Mouse (Mus musculus) CH12.LX (cell line): ENCODE measurements at regions not wholly inside any gene's neighbourhood (a gene's known extent, or its start where the extent isn't known, plus 50 kb on each side); places are given as distances from the start of the nearest gene placed in this dataset.

ENCODE experiments used
- CTCF ChIP-seq, 2 experiments: IDR thresholded peaks in 1 of 2; conservative IDR thresholded peaks in 1 of 2; 2 replicates each; pipeline ENCODE4 v1.5.1; 2011 to 2012; ENCODE audit warnings: low read depth in 2 of 2, low read length in 2 of 2, improper control_type of control experiment in 1 of 2, inconsistent platforms in 1 of 2, mild to moderate bottlenecking in 1 of 2, moderate library complexity in 1 of 2
- E2F4 ChIP-seq: IDR thresholded peaks from 2 replicates; pipeline ENCODE4 v1.6.1; 2011; ENCODE audit warnings: low read depth, low read length, improper control_type of control experiment; ENCODE audit not compliant: insufficient replicate concordance
- IRF4 ChIP-seq: IDR thresholded peaks from 2 replicates; pipeline ENCODE4 v1.6.1; 2014; ENCODE audit warnings: low read depth, mild to moderate bottlenecking, inconsistent platforms, low read length, improper control_type of control experiment
- MAFK ChIP-seq: IDR thresholded peaks from 2 replicates; pipeline ENCODE4 v1.6.1; 2011; ENCODE audit warnings: low read length, improper control_type of control experiment; ENCODE audit not compliant: insufficient replicate concordance
- MAX ChIP-seq: IDR thresholded peaks from 2 replicates; pipeline ENCODE4 v1.6.1; 2011; ENCODE audit warnings: low read length, improper control_type of control experiment
- MAZ ChIP-seq: IDR thresholded peaks from 2 replicates; pipeline ENCODE4 v1.6.1; 2012; ENCODE audit warnings: low read depth, mild to moderate bottlenecking, inconsistent platforms, low read length, improper control_type of control experiment, moderate library complexity
- POLR2A ChIP-seq: IDR thresholded peaks from 2 replicates; pipeline ENCODE4 v1.6.1; 2011; ENCODE audit warnings: low read depth, mild to moderate bottlenecking, improper control_type of control experiment, low read length
- RCOR1 ChIP-seq: conservative IDR thresholded peaks from 2 replicates; pipeline ENCODE4 v1.6.1; 2012; ENCODE audit warnings: low read depth, mild to moderate bottlenecking, inconsistent platforms, low read length, improper control_type of control experiment
- TBP ChIP-seq: conservative IDR thresholded peaks from 2 replicates; pipeline ENCODE4 v1.6.1; 2011; ENCODE audit warnings: low read depth, low read length, improper control_type of control experiment
- ZMIZ1 ChIP-seq: IDR thresholded peaks from 2 replicates; pipeline ENCODE4 v1.6.1; 2012; ENCODE audit warnings: low read depth, mild to moderate bottlenecking, inconsistent platforms, low read length, improper control_type of control experiment

DNA sequence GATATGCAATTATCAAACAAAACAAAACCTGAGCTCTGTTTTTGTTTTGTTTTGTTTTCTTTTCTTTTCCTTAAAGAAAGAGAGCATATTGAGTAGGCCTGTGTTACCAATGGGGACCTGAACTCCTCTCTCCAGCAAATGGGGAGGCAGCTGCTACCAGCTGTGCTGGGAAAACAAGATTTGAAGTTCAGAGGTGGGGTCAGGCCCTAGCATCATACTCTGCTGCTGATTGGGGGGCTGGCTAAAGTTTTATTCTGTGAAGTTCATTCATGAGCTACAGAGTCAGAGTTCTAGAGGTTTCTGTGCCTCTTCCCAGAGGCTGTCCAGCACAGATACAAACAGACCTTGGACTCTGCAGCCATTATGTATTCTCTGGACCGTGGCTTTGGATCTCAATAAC, 117.7 kb downstream of the Rassf10 start:
- TF ChIP-seq MAX (no peak), CTCF (conservative IDR thresholded peaks at IDR 0.05 in 1 of 2, IDR thresholded peaks at IDR 0.05 in 1 of 2; ENCODE audit: low read depth in 2 of 2, low read length in 2 of 2) (no peak), POLR2A (no peak), ZMIZ1 (no peak), TBP (no peak), E2F4 (no peak), IRF4 (no peak), MAZ (no peak), MAFK (no peak), RCOR1 (no peak)
